Mouse (Mus musculus) liver, postnatal 0 days (tissue): Measurements from ENCODE around the gene Ifit2. TPM values are rescaled to one million over a fixed set of nuclear protein-coding genes. Genes with fewer than 3 reads are reported as not detected.

Experiments used
- ATAC-seq: fragments of 200-750 bp; cut with Nextera tagmentation; 2 replicates; pipeline ENCODE4 v1.8.0; 2017; ENCODE audit warnings: mild to moderate bottlenecking, moderate library complexity
- DNase-seq: peaks from one replicate; pipeline ENCODE4 v3.0.0-alpha.2; 2016
- H3K27ac ChIP-seq: fragments of 300-500 bp; sonication (generic); 2 replicates; pipeline ENCODE4 v1.5.1; 2014; ENCODE audit warnings: antibody characterized with exemption, moderate library complexity, mild to moderate bottlenecking, low read depth
- H3K27me3 ChIP-seq: fragments of 300-500 bp; sonication (generic); 2 replicates; pipeline ENCODE4 v1.6.1; 2014; ENCODE audit warnings: low read length, control low read depth, mixed read lengths; ENCODE audit not compliant: insufficient read depth
- H3K36me3 ChIP-seq: fragments of 300-500 bp; sonication (generic); replicated peaks from 2 replicates; pipeline ENCODE4 v1.6.1; 2014; ENCODE audit warnings: mild to moderate bottlenecking, control low read depth, low read length, moderate library complexity, mixed read lengths; ENCODE audit not compliant: insufficient read depth
- H3K4me1 ChIP-seq: fragments of 300-500 bp; sonication (generic); 2 replicates; pipeline ENCODE4 v1.6.1; 2014; ENCODE audit warnings: antibody characterized with exemption, mild to moderate bottlenecking, control low read depth; ENCODE audit not compliant: insufficient read depth
- H3K4me2 ChIP-seq: fragments of 300-500 bp; sonication (generic); 2 replicates; pipeline ENCODE4 v1.6.1; 2014; ENCODE audit warnings: low read depth, mild to moderate bottlenecking, low read length, moderate library complexity, mixed read lengths
- H3K4me3 ChIP-seq: fragments of 300-500 bp; sonication (generic); 2 replicates; pipeline ENCODE4 v1.5.1; 2014; ENCODE audit warnings: low read depth, low read length
- H3K9ac ChIP-seq: fragments of 300-500 bp; sonication (generic); replicated peaks from 2 replicates; pipeline ENCODE4 v1.6.1; 2014; ENCODE audit warnings: mild to moderate bottlenecking, moderate library complexity
- H3K9me3 ChIP-seq: fragments of 300-500 bp; sonication (generic); 2 replicates; pipeline ENCODE4 v1.6.1; 2016; ENCODE audit warnings: mild to moderate bottlenecking, control low read depth, low read length, mixed read lengths
- CTCF ChIP-seq: sonication (generic); IDR thresholded peaks from 2 replicates; pipeline ENCODE4 v1.5.1; 2016; ENCODE audit warnings: antibody characterized with exemption, low read depth
- EP300 ChIP-seq: IDR thresholded peaks from 2 replicates; pipeline ENCODE4 v1.6.1; 2016; ENCODE audit warnings: antibody characterized with exemption, low read depth, mild to moderate bottlenecking
- WGBS: fragments of 180-500 bp; shearing (Covaris S2); extraction: QIAGEN DNeasy Blood & Tissue Kit; methylation state at CpG from one replicate; pipeline ENCODE4 v1.1.7; 2014; ENCODE audit not compliant: insufficient replicate concordance; 5-methylcytosine and 5-hydroxymethylcytosine counted together
- polyA plus RNA-seq: library from polyadenylated mRNA; unstranded; fragments of >200 nt; fragmentation: Nextera tagmentation; extraction: Ambion mirVana; gene quantifications from 2 replicates; pipeline ENCODE4 v1.2.1, GENCODE M21; 2015

The Ifit2 gene
- polyA plus RNA-seq, 1 experiment from 2014 or later, result 3.7 TPM

GRCm38 (mm10) chr19:34624663-34625062 lies 74.2 kb downstream of the Ifit2 start:
- WGBS, result 57% methylated on average over 4 of the region's 4 CpGs

More at GRCm38 (mm10) chr19:34624663-34625062, 74.2 kb downstream of the Ifit2 start:
- Histone ChIP-seq H3K27me3 (no peaks in the 10 kb centered on the region), H3K9ac (no peak overlapping the region), H3K9me3 (no peaks in the 10 kb centered on the region), H3K4me3 (no peak overlapping the region), H3K27ac (no peak overlapping the region), H3K36me3 (no peaks in the 10 kb centered on the region), H3K4me1 (no peaks in the 10 kb centered on the region), H3K4me2 (no peak overlapping the region)
- DNase-seq (no peak), ATAC-seq (no peak)
- TF ChIP-seq CTCF (no peak), EP300 (no peak)

Other genes with a start within 250 kb of the Ifit2 start
- gene Ch25h, start 75.5 kb upstream of the Ifit2 start, polyA plus RNA-seq, result 0.07 TPM in 1 of 2 replicates, not detected in the other
- 139 and 144 TPM in 2 replicates for gene Lipa, start 23.2 kb upstream of the Ifit2 start, polyA plus RNA-seq
- 10.1 and 11.7 TPM in 2 replicates for gene Ifit3, start 32.8 kb downstream of the Ifit2 start, polyA plus RNA-seq
- 0.75 TPM in 2 replicates for gene Ifit1bl1, start 51.3 kb downstream of the Ifit2 start, polyA plus RNA-seq
- 2.2 and 2.7 TPM in 2 replicates for gene Ifit3b, start 57.3 kb downstream of the Ifit2 start, polyA plus RNA-seq
- 0.12 and 0.15 TPM in 2 replicates for gene Ifit1bl2, start 90.0 kb downstream of the Ifit2 start, polyA plus RNA-seq
- 6.6 and 8.4 TPM in 2 replicates for gene Ifit1, start 90.2 kb downstream of the Ifit2 start, polyA plus RNA-seq
- gene Slc16a12, start 196.6 kb downstream of the Ifit2 start, polyA plus RNA-seq, result 17.1 and 22.6 TPM in 2 replicates